Mouse (Mus musculus): ENCODE data around the gene Hjurp. TPM values are rescaled to one million over a fixed set of nuclear protein-coding genes. Genes with fewer than 3 reads are reported as not detected.

The Hjurp gene
- 10 to 100 TPM; 83.9 to 96.7 TPM for total RNA-seq (2023)

GRCm38 (mm10) chr1:88277098-88277817 is at the start of gene Hjurp, which contains the start of gene Trpm8:
Gene Hjurp, minus strand, starts transcription at chr1:88277633.
Gene Trpm8, plus strand, starts transcription at chr1:88277661.

DNA sequence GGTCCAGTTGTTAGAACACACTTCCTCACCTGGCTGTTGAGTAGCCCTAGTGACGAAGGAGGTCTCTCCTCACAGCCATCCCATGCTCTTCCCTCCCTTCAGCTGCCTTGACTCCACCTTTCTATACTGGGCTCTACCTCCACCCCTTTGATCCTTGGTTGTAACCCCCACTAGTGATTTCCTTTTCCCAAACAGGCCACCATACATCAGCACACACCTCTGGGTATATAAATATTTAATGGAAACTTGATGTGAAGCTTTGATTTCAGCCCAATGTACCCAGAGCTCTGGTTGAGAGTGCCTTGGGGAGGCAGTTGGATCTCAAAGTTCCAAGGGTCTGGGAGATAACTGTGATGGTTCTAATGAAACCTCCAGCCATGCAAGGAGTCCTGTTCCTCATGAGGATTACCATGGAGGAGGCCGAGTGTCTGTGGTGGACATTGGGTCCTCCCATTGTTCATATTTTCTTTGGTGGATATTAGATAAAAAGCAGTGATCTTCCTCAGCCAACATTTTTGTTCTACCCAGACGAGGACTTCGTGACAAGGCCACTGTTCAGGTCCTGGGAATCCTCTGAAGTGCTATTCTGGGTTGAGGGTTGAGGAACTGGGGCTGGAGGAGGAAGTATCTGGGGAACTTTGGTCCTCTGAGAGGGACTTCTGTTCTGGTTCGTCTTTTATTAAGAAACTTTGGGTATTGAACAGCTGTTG is 50.6 kb downstream of the Hjurp start, which contains the start of gene Mroh2a:
Mroh2a (plus strand) TSS at position 317 of the 710 bp plus-strand sequence.

Other genes starting within 250 kb of the Hjurp start
- not detected for gene Ugt1a10, start 222.2 kb downstream of the Hjurp start, total RNA-seq (2023)
- gene Ugt1a9, start 206.8 kb downstream of the Hjurp start, total RNA-seq (2023), result not detected
- gene Ugt1a8, start 189.8 kb downstream of the Hjurp start, total RNA-seq (2023), result not detected
- gene Ugt1a7c, start 182.6 kb downstream of the Hjurp start, total RNA-seq (2023), result under 1 TPM in 1 of 2 experiments, not detected in 1; 0.17 TPM
- not detected for gene Ugt1a6b, start 174.4 kb downstream of the Hjurp start, total RNA-seq (2023)
- not detected for gene Ugt1a6a, start 142.8 kb downstream of the Hjurp start, total RNA-seq (2023)
- gene Ugt1a5, start 111.6 kb downstream of the Hjurp start, total RNA-seq (2023), result not detected
- gene Ugt1a2, start 77.0 kb downstream of the Hjurp start, total RNA-seq (2023), result not detected
- gene Dnajb3, start 71.9 kb downstream of the Hjurp start, total RNA-seq (2023), result under 1 TPM; 0.87 to 0.92 TPM
- gene Ugt1a1, start 65.7 kb downstream of the Hjurp start, total RNA-seq (2023), result not detected
- gene Mroh2a, start 50.6 kb downstream of the Hjurp start, total RNA-seq (2023), result 1 to 10 TPM in 1 of 2 experiments, under 1 TPM in 1; 0.12 to 1.1 TPM
- gene Trpm8, start within 50 bp of the Hjurp start, total RNA-seq (2023), result not detected
- not detected for gene Spp2, start 129.3 kb upstream of the Hjurp start, total RNA-seq (2023)
- not detected for gene Glrp1, start 232.4 kb upstream of the Hjurp start, total RNA-seq (2023)

Data from B cell, adult 67 days (primary cell).